Mouse (Mus musculus): ENCODE measurements at regions not wholly inside any gene's neighbourhood (a gene's known extent, or its start where the extent isn't known, plus 50 kb on each side); places are given as distances from the start of the nearest gene placed in this dataset.

DNA sequence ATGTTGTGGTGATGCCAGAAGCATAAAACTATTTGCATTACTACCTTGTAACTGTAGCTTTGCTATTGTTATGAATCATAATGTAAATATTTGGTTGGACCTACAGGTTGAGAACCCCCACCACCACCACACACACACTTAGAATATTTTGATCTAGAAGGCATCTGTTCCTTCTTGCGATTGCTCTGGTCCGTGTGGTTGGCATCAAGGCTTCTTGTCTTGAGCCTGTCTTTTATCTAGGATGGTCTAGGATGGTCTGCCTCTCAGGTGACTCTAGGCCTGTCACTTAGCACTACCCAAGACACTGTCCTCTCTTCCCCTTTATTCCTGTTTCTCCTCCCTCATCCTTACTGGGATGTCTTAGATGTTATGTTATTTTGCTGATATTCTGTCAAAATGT, 76.6 kb upstream of the Jade1 start:
- no peak for ATAC-seq (replicated peaks; ENCODE audit: low FRiP score, poor library complexity, severe bottlenecking)

DNA sequence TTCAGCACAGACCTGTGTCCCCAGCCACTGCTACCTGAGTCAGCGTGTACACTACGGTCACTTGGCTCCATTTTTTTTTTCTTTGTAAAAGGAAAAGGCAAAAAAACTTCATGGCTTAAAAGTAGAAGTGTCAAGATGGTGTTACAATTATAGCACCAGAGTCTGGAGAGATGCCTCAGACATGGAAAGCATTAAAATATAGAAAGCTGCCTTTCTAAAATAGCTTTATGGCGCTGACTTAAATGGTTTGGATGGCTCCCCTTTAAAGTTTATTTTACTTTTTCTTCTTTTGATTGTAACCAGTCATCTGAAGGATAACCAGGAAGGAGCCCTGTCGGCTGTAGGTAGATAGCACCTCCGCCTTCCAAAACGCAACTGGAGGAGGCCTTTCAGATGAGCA, 79.0 kb upstream of the Jade1 start:
- ATAC-seq (replicated peaks; ENCODE audit: low FRiP score, poor library complexity, severe bottlenecking) = no peak

DNA sequence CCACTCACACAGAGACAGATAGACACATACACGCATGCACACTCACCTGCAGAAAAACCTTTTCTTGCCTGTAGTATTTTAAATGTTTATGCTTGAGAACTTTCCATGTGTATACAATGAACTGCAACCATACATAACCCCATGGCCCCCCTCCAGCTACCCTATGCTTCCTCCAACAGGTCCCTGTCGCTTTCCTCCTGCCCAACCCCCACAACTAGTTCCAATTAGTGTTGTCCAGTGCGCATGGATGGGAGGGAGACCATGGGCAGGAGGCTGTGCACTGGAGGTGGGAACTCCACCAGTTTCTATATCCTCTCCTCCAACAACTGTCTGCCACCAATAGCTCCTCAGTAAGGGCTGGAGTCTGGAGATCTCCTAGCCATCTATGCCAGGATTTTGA, 82.9 kb upstream of the Jade1 start:
- no peak for ATAC-seq (replicated peaks; ENCODE audit: low FRiP score, poor library complexity, severe bottlenecking)

DNA sequence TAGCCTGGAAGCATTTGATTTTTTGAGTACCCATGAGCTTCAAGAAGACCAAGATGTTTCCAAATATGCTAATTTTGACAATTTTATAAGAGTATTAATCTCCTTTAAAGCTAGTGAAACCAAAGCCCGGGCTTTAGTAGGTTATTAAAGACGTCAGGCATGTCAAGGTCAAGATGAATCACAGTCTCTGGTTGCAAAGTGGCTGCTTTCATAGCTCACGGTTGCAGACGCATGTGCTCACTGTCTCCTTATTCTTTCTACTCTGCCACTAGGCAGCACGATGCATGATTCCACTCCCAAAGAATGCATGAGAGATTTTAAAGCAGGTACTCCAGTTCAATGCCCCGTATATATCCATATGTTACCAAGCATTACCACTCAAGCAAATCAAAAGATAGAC, 86.4 kb upstream of the Jade1 start:
- ATAC-seq (replicated peaks; ENCODE audit: low FRiP score, poor library complexity, severe bottlenecking) = no peak

DNA sequence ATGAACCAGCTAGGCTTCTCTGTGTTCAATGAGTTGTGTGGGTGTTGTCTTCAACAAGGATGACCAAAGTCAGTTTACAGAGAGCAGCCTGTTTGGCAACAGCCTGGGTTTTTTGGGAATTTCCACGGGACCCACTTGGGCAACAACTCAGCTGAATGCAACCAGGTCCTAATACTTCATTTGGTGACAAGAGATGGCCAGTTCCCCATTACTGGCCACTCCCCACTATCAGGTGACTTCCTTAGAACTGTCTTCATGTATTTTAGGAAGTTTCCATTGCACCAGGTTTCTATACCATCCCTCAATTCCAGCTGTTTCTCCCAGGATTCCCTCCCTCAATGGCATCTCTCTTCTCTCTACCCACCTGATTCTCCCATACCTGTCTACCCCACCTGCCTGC, 87.7 kb upstream of the Jade1 start:
- no peak for ATAC-seq (replicated peaks; ENCODE audit: low FRiP score, poor library complexity, severe bottlenecking)

DNA sequence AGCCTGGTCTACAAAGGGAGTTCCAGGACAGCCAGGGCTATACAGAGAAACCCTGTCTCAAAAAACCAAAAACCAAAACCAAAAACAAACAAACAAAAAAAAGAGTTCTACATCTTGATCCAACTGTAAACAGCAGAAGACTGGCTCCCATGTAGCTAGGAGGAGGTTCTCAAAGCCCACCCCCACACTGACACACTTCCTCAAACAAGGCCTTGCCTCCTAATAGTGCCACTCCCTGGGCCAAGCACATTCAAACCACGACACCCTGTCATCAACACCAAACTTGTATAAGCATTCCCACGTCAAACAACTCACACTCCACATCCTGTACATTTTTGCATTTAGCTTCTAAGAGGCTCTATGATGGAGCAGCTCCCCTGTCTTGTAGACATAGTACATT, 89.6 kb upstream of the Jade1 start:
- ATAC-seq (replicated peaks; ENCODE audit: low FRiP score, poor library complexity, severe bottlenecking) = no peak

DNA sequence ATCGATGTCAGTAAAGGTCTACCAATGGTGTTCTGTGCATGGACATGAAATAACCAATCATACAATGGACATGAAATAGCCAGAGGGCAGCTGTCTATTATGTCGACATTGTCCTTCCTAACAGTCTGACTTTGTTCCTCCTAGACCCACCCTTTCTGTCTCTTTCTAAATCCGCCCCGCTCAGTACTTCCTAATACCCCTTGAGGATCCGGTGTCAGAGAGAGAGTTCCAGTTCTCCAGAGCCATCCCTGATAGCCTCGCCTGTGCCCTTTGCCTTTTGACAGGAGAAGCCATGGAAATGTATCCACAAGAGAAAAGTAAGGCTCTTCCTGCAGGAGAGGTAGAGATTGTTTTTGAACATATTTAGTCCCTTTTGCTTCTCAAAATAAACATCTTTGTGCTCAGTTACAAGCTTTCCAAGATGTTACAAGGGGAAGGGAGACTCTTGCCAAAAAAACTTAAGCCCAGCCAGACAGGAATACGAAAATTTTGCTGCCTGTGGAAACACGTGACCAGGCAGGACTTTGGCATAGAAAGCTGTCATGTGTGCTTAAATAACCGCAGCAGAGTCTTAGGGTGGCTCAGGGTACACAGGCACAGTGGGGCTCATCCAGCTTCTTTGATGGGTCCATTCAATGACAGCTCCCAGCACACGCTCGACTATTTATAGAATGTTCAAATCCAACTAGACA, 92.4 kb upstream of the Jade1 start:
- ATAC-seq (replicated peaks; ENCODE audit: low FRiP score, poor library complexity, severe bottlenecking) = no peak

DNA sequence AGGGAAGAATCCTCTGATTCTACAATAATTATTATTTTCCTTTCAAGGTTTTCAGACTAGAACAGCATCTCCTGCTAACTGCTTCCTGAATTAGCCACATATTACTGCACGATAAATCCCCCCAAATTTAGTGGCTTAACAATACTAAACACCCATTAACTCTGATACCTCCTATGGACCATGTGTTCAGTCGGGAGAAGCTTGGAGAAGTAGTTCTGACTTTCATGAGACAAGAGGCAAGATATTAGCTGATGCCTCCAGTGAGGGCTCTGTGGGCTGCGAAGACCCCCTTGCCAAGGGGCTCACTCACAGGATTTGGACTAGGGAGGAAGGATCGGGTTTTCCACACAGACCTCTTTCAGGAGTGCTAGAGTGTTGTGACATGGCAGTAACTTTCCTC, 95.4 kb upstream of the Jade1 start:
- no peak for ATAC-seq (replicated peaks; ENCODE audit: low FRiP score, poor library complexity, severe bottlenecking)

DNA sequence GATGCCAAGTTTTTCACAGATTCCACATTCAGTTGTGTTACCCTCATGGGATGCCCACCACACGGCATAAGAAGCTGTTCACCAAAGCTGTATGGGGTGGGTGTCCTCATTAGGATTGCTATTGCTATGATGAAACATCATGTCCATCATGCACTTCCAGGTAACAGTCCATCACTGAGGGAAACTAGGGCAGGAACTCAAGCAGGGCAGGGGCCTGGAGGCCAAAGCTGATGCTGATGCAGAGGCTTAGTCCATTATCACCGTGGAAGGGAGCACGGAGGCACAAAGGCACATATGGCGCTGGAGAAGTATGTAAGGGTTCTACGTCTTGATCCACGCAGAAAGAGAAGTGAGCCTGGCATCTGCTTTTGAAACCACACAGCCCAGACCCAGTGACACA, 97.4 kb upstream of the Jade1 start:
- no peak for ATAC-seq (replicated peaks; ENCODE audit: low FRiP score, poor library complexity, severe bottlenecking)

DNA sequence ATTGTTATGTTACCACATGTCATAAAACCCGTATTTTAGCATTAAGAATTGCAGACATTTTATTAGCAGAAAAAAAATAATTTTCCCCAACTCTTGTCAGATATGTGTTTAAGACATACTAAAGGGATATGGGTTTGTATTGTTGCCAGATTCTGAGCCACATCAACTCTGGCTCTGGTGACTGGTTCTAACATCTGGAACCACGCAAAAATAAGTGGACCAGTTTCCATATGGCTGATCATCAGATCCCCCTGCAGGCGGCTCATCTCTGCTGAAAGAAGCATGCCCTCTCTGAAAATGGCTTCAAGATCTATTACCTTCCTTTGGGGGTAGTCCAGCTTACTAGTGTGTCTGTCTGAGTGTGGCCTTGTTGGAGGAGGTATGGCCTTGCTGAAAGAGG, 102.0 kb upstream of the Jade1 start:
- no peak for ATAC-seq (replicated peaks; ENCODE audit: low FRiP score, poor library complexity, severe bottlenecking)

DNA sequence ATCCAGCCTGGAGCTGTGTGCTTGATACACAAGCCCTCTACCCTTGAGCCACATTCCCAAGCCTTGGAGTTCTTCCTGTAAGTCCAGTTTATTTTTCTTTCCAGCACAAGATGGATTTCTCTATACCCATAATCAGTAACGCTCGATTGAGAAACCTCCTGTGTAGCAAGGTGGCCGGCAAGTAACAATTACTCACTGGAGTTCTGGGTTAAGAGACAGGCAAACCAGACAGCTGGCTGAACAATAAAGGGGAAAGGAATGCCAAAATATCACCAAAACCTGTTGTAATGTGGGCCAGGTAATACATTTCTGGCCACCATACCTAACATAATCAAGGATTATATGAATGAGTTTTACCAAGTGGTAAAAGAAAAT, 102.8 kb upstream of the Jade1 start:
- ATAC-seq (replicated peaks; ENCODE audit: low FRiP score, poor library complexity, severe bottlenecking) = no peak

DNA sequence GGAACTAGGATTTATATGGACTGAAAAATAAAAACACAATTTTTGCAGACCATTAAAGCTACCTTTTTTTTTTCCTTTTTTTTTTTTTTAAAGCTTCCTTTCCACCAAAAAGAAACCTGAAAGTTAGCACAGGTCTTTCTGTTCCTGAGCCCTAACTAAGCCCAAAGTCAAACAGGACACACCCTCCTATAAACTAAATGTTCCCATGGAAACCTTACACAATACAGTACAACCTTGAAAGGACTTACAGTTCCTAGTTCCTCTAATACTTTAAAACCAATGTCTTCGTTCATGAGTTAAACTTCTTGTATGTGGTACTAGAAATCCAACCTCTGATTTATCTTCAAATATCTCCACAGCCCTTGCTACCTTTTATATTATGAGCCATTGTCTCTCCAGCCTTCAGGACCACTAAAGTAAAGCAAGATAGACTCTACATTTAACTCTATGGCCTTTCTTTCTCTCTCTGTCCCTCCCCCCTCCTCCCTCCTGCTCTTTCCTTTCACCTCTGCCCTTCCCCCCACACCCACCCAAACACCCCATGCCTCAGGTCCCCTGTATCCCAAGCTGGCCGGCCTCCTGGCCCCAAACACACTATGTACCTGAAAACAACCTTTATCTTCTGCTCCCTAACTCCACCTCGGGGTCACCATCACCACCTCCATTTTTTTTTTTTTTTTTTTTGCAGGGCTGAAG, 103.4 kb upstream of the Jade1 start:
- ATAC-seq (replicated peaks; ENCODE audit: low FRiP score, poor library complexity, severe bottlenecking) = no peak

DNA sequence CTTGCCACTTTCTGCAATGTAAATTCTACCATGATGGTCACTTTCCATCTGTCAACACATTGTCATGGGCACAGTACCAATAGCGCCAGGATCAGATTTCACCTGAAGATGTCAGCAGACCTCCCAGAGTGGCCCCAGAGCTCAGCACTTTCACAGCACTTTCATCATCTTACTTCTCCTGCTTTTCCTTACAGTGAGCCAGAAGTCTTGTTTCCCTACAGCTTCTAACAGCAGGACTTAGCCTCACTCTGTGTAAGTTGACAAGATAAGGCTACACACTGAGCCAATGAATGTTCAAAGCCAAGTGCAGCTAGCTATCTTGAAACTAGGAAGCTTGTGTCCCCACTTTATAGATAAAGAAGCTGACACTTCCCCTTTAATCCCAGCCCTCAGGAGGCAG, 104.8 kb upstream of the Jade1 start:
- ATAC-seq (replicated peaks; ENCODE audit: low FRiP score, poor library complexity, severe bottlenecking) = no peak

DNA sequence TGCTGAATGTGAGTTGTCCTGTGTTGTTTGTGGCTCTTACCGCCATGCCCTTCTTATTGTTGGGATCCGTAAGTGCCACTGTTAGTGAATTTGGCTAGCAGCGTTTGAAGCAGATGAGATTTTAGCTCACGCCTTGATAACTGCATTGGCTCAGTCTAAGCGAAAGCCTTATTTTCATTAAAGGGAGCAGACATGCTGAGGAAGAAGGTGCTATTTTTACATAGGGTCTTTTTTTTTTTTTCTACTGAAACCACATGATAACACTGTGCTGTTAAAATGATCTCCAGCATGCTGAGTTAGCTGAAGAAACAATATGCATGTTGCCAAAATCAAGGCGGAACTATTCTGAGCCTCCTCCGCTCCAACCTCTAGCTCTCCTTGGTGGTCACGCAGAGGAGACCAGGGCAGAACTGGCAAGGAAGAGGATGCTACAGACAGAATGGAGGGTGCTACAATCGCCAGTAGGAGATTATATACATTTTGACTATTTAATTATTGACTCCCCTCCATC, 111.2 kb upstream of the Jade1 start:
- no peak for ATAC-seq (replicated peaks; ENCODE audit: low FRiP score, poor library complexity, severe bottlenecking)

DNA sequence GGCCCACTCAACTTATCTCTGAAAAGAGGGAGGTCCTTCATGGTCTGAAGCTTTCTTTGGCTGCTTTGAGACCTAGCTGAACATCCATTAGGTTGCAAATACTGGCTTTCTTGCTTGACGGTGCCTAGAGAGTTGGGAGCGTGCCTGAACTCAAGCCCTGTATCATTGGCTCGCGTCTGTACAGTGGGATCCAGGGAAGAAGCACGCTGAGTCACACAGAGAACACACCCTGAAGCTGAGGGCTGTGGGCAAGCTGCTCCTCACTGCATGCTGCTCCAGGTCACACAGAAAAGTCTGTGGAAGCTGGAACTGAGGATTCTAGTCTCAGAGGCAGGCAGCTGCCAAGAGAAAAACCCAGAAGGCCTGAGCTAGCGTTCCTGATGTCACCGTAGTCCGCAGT, 119.3 kb upstream of the Jade1 start:
- no peak for ATAC-seq (replicated peaks; ENCODE audit: low FRiP score, poor library complexity, severe bottlenecking)

DNA sequence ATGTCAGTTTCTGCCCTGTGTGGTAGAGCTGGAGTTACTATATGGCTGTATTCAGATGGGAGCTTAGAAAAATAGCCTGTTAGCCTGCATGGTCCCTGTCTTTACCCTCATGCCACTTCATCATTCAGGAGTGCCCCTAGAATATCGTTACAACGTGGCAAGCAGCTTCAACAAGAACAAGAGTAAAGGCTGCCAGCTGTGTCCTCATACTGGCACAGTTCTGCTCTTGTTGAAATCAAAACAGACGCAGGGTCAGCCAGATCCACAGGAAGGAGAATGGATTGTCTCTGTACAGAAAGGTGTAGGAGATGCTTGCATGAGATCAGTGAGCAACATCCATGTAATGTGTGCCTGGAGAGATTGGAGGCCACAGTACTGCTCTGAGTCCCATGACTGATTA, 122.4 kb upstream of the Jade1 start:
- ATAC-seq (replicated peaks; ENCODE audit: low FRiP score, poor library complexity, severe bottlenecking) = no peak

DNA sequence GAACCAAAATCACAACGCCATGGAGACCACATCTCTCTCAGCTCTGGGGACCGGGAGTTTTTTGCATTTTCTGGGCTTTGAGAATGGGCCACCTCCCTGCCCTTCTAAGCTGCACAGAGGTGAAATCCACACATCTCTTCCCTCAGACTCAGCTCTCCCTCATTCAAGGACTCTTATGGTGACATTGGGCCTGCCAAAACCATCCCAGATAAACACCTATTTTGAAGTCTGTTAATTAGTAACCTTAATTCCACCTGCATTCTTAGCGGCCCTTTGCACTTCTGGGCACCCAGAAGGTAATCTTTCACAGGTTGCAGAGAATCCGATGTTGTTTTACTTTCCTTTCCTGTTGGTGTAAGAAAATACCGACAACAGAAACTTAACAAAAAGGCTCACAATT, 123.2 kb upstream of the Jade1 start:
- no peak for ATAC-seq (replicated peaks; ENCODE audit: low FRiP score, poor library complexity, severe bottlenecking)

DNA sequence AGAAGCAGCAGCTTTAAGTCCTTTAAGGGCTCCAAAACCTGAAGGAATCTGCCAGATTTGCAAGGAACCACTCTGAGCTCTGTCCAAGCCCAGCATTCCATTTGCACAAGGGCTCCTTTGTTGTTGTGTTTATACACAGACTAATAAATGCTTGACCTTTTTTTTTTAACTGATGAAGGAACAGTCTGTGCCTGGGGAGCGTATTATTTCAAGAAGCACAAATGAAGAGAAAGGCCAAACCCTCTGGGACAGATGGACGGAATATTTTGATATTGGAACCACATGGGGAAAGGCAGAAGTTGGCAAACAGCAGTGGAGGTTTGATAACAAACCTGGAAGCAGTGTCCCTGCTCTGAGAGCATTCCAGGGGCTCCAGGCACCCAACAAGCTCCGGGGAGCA, 125.3 kb upstream of the Jade1 start:
- ATAC-seq (replicated peaks; ENCODE audit: low FRiP score, poor library complexity, severe bottlenecking) = no peak

DNA sequence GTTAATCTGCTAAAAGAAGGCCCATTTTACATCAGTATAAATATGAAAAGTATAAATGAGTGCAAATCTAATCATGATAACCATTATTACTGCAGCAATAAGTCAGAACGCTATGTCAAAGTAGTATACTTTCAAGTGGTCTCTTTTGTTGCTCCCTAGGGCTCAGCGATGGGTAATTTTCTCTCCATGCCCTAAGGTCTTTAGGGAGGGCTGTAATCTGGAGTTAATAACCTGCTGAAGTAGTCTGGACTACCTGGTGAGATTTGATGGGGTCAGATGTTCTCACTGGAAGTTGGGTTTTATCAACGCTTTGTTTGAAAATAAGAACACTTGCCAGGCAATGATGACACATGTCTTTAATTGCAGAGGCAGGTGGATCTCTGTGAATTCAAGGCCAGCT, 128.6 kb upstream of the Jade1 start:
- ATAC-seq (replicated peaks; ENCODE audit: low FRiP score, poor library complexity, severe bottlenecking) = no peak

DNA sequence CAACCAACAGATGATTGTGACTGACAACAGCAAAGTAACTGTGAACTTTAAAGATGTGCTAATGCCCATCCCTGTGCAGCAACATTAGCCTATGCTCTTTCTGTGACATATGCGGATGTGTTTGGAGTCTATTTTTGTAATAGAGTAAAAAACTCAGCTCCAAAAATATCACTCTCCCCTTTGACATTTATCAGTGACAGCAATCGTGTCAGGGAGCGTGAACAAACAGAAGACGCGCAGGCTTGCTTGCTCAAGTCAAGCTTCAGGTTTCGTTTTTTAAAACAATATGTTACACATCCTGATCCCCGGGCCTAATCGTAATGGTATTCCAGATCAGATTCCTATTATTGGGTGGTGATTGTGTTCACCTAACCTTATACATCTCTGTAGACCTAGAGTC, 129.7 kb upstream of the Jade1 start:
- ATAC-seq (replicated peaks; ENCODE audit: low FRiP score, poor library complexity, severe bottlenecking) = no peak

DNA sequence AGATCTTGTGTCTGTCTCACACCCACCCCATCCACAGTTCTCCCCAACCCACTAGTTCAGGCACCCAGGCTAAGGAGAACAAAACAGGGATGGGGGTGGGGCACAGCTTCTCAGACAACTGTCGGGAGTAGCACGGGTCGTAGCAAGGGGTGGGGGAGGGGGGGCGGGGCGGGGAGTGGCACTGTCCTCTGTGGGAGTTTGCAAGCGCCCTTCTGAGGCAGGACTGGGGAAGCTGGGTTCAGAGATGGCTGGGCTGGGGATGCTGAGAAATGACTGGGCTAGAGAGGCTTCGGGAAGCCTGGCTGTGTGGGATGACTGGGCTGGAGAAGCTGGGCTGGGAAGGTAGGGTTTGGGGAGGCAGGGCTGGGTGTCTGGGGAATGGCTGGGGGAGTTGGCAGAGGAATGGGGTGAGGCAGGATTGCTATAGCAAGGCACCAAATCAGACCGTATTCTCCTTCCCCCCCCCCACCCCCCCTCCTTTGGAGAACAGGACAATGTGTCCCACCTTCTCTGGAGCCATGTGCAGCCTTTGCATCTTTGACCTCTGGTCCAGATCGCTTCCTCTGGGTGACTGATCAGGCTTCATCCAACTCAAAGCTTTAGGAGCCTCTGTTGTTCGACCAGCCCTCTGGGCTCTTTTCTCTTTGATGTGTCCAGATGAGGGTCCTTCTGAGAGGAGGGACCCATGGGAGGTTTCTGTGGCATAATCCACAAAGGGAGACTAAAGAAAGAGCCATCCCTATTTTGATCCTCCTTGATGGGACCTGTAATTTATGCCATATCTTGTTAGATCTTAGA, 131.2 kb upstream of the Jade1 start:
- no peak for ATAC-seq (replicated peaks; ENCODE audit: low FRiP score, poor library complexity, severe bottlenecking)
